Mouse (Mus musculus): ENCODE results near the gene Mob2. TPM values are rescaled to one million over a fixed set of nuclear protein-coding genes. Genes with fewer than 3 reads are reported as not detected.

The Mob2 gene
- polyA plus RNA-seq, 1 experiment from 2014 or later = 57.8 TPM

Other genes starting within 250 kb of the Mob2 start
- 0.01 and 0.03 TPM in 2 replicates for gene Muc5b, start 222.0 kb downstream of the Mob2 start, polyA plus RNA-seq (2015; fragmentation: Nextera tagmentation; extraction: Ambion mirVana)
- gene Tollip, start 142.6 kb downstream of the Mob2 start, polyA plus RNA-seq (2015; fragmentation: Nextera tagmentation; extraction: Ambion mirVana) = 43.9 and 46.2 TPM in 2 replicates
- 1.3 and 1.8 TPM in 2 replicates for gene Brsk2, start 111.3 kb downstream of the Mob2 start, polyA plus RNA-seq (2015; fragmentation: Nextera tagmentation; extraction: Ambion mirVana)
- 6.6 TPM in 2 replicates for gene Dusp8, start 34.8 kb upstream of the Mob2 start, polyA plus RNA-seq (2015; fragmentation: Nextera tagmentation; extraction: Ambion mirVana)
- not detected in 2 replicates for gene Gm45618, start 59.7 kb upstream of the Mob2 start, polyA plus RNA-seq (2015; fragmentation: Nextera tagmentation; extraction: Ambion mirVana)
- not detected in 2 replicates for gene Gm39115, start 75.0 kb upstream of the Mob2 start, polyA plus RNA-seq (2015; fragmentation: Nextera tagmentation; extraction: Ambion mirVana)
- not detected in 2 replicates for gene Gm45337, start 83.5 kb upstream of the Mob2 start, polyA plus RNA-seq (2015; fragmentation: Nextera tagmentation; extraction: Ambion mirVana)
- not detected in 2 replicates for gene Gm29735, start 96.0 kb upstream of the Mob2 start, polyA plus RNA-seq (2015; fragmentation: Nextera tagmentation; extraction: Ambion mirVana)
- gene Gm4553, start 104.7 kb upstream of the Mob2 start, polyA plus RNA-seq (2015; fragmentation: Nextera tagmentation; extraction: Ambion mirVana) = not detected in 2 replicates
- gene Krtap5-2, start 114.9 kb upstream of the Mob2 start, polyA plus RNA-seq (2015; fragmentation: Nextera tagmentation; extraction: Ambion mirVana) = not detected in 2 replicates
- gene Gm10153, start 129.3 kb upstream of the Mob2 start, polyA plus RNA-seq (2015; fragmentation: Nextera tagmentation; extraction: Ambion mirVana) = not detected in 2 replicates
- not detected in 2 replicates for gene Krtap5-3, start 140.3 kb upstream of the Mob2 start, polyA plus RNA-seq (2015; fragmentation: Nextera tagmentation; extraction: Ambion mirVana)
- gene Gm7579, start 150.8 kb upstream of the Mob2 start, polyA plus RNA-seq (2015; fragmentation: Nextera tagmentation; extraction: Ambion mirVana) = not detected in 2 replicates
- gene Krtap5-5, start 168.9 kb upstream of the Mob2 start, polyA plus RNA-seq (2015; fragmentation: Nextera tagmentation; extraction: Ambion mirVana) = not detected in 2 replicates
- gene Gm40460, start 180.0 kb upstream of the Mob2 start, polyA plus RNA-seq (2015; fragmentation: Nextera tagmentation; extraction: Ambion mirVana) = not detected in 2 replicates
- gene Gm2431, start 197.3 kb upstream of the Mob2 start, polyA plus RNA-seq (2015; fragmentation: Nextera tagmentation; extraction: Ambion mirVana) = not detected in 2 replicates
- gene Gm4559, start 213.3 kb upstream of the Mob2 start, polyA plus RNA-seq (2015; fragmentation: Nextera tagmentation; extraction: Ambion mirVana) = not detected in 2 replicates
- not detected in 2 replicates for gene Krtap5-1, start 236.1 kb upstream of the Mob2 start, polyA plus RNA-seq (2015; fragmentation: Nextera tagmentation; extraction: Ambion mirVana)
- not detected in 2 replicates for gene Krtap5-4, start 242.5 kb upstream of the Mob2 start, polyA plus RNA-seq (2015; fragmentation: Nextera tagmentation; extraction: Ambion mirVana)